Mouse (Mus musculus): Measurements from ENCODE around the gene Chpt1. TPM values are rescaled to one million over a fixed set of nuclear protein-coding genes. Genes with fewer than 3 reads are reported as not detected.
A peak's percentile ranks its signal among the peaks of the same experiment; 100 is the strongest.

The Chpt1 gene
- polyA plus RNA-seq, 1 experiment from 2014 or later: 46.9 TPM

DNA sequence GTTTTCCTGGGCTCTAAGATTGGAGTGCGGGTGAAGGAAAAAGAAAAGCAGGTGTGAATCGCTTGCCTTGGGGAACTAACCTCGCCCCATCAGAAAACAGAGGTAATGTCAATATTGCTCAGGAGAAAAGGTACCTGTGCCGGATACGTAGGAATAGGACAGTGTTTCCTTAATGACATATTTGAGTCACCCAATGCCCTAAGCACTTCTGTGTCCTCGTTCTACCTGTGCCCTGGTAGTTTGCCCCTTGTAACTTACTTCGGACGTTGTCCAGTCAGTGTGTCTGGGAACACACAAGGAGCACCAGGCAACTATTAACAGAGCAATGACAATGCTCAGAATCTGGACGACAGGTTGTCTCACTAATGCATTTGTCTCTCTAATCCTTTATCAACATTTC is 7.5 kb upstream of the Chpt1 start:
- Histone ChIP-seq H3K9ac (no peak overlapping the region), H3K27ac (peak overlapping the region; percentile 70; the same call in 1 of the 2 replicates), H3K4me3 (no peak overlapping the region), H3K4me2 (0 out of 2 replicates have a peak overlapping the region, but pooled peaks have one; percentile 19), H3K27me3 (no peaks in the 10 kb centered on the region), H3K36me3 (no peaks in the 10 kb centered on the region), H3K4me1 (replicated peaks) (peaks cover 14% of the 10 kb centered on the region), H3K9me3 (replicated peaks) (no peaks in the 10 kb centered on the region)
- 85% methylated on average over 9 of the region's 9 CpGs for WGBS
- no peak for ATAC-seq (replicated peaks; ENCODE audit: insufficient number of reproducible peaks, insufficient read depth, low FRiP score, low read depth)

DNA sequence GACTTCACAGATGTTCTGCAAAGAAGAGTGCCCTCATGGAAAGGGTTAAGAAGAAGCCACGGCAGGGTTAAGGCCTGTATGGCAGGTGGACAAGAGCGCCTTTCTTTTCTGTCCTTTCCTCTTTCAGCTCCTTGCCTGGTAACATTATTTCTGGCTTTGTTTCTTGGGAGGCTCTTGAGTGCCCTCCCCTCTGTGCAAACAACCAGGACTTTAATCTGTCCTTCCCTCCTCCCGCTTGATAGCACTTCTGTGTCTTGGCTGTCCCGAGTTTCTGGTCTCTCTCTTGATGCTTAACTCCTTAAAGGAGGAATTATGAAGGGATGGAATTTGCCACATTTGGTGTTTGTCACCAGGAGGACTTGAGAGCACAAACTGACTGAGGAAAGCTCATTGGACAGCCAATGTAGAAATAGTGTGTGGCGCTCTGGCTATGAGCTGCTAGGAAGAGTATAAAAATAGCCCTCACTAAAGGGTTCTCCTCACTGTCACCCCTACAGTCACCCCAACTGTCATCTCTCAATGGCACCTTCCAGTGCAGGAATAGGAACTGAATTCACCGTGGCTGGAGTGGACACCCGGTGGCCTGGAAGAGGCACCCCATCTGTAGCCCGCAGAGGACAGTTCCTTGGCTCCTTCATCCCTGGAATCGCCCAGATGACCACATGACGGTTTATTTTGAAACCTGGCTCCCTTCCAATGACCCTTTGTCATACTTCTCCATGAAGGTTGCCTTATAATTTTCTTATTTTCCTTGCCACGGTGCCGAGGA is 6.8 kb upstream of the Chpt1 start:
- 34% methylated on average over 12 of the region's 12 CpGs for WGBS
- Histone ChIP-seq H3K27ac (peak overlapping the region; percentile 70), H3K36me3 (no peaks in the 10 kb centered on the region), H3K4me3 (no peak overlapping the region), H3K4me2 (peak overlapping the region; percentile 19), H3K9ac (no peak overlapping the region), H3K9me3 (replicated peaks) (no peaks in the 10 kb centered on the region), H3K4me1 (replicated peaks) (peaks cover 14% of the 10 kb centered on the region), H3K27me3 (no peaks in the 10 kb centered on the region)
- peak; percentile 71 for ATAC-seq (replicated peaks; ENCODE audit: insufficient number of reproducible peaks, insufficient read depth, low FRiP score, low read depth)

DNA sequence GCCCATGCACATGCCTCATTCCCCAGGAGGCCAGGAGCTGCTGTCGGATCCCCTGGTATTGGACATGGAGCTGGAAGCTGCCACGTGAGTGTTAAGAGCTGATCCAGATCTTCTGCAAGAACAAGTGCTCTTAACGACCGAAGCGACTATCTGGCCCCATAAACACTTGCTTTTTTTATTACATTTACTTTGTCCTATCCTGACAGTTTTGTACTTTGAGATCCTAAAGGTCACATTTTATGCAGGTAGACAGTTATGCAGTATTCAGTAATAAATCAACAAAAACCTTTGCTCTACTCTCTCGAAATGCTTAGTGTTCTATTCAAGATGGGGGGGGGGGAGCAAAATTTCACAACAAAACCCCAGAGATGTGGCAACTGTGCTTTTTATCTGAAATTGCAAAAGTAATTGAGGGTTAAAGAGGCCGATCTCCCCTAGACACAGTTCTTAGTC is 3.8 kb upstream of the Chpt1 start:
- 67% methylated on average over 7 of the region's 7 CpGs for WGBS
- Histone ChIP-seq H3K4me2 (no peak overlapping the region), H3K27me3 (no peaks in the 10 kb centered on the region), H3K4me1 (replicated peaks) (peaks cover 20% of the 10 kb centered on the region), H3K36me3 (no peaks in the 10 kb centered on the region), H3K4me3 (no peak overlapping the region), H3K9me3 (replicated peaks) (no peaks in the 10 kb centered on the region), H3K9ac (no peak overlapping the region), H3K27ac (no peak overlapping the region)
- ATAC-seq (replicated peaks; ENCODE audit: insufficient number of reproducible peaks, insufficient read depth, low FRiP score, low read depth): no peak

DNA sequence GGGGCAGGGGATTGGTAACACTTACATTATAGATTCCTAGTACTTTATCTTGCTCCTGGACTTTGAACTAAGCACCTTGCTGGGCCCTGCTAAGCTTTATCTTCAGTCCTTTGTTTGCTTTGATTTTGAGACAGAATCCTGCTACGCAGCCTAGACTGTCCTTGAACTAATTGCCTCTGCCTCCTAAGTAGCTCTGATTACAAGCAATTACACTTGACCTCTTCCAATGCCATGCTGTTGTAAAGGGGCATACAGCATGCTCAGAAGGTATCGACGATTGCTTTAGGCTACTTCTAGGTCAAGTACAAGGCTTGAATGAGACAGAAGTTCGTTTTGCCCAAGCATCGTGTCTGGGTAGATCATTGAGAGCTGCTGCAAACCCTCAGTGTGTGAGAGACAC is 1.4 kb upstream of the Chpt1 start:
- no peak overlapping the region for H3K9ac ChIP-seq
- H3K27me3 ChIP-seq: no peaks in the 10 kb centered on the region
- no peaks in the 10 kb centered on the region for H3K9me3 ChIP-seq (replicated peaks)
- 65% methylated on average over 5 of the region's 5 CpGs for WGBS
- H3K4me1 ChIP-seq (replicated peaks): peaks cover 22% of the 10 kb centered on the region
- no peak overlapping the region for H3K4me2 ChIP-seq
- no peak overlapping the region for H3K27ac ChIP-seq
- H3K4me3 ChIP-seq: no peak overlapping the region
- ATAC-seq (replicated peaks; ENCODE audit: insufficient number of reproducible peaks, insufficient read depth, low FRiP score, low read depth): no peak
- no peaks in the 10 kb centered on the region for H3K36me3 ChIP-seq

DNA sequence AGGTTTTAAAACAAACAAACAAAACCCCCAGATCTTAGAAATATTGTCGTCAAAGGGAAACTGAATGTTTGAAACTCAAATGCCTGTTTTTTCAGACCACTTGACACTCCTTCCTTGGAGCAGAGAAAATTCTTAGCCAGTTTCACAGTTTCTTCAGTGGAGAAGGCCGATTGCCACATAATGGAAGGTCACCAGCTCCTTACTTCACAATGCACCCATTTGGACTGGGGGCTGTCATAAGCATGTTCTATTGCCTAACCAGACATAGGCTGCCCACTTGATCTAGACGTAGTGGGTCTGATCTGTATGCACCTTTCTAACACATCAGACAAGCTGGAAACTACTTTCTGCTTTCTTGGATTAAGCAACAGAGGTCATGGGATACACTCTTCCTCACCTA is 608 bp upstream of the Chpt1 start:
- no peak overlapping the region for H3K4me3 ChIP-seq
- peaks cover 22% of the 10 kb centered on the region for H3K4me1 ChIP-seq (replicated peaks)
- H3K4me2 ChIP-seq: peak overlapping the region; percentile 87; the same call in 1 of the 2 replicates
- H3K27me3 ChIP-seq: no peaks in the 10 kb centered on the region
- no peaks in the 10 kb centered on the region for H3K9me3 ChIP-seq (replicated peaks)
- H3K36me3 ChIP-seq: no peaks in the 10 kb centered on the region
- H3K9ac ChIP-seq: 0 out of 2 replicates have a peak overlapping the region, but pooled peaks have one; percentile 45
- 0 out of 2 replicates have a peak overlapping the region, but pooled peaks have one; percentile 22 for H3K27ac ChIP-seq
- WGBS: 72% methylated on average over 3 of the region's 3 CpGs
- ATAC-seq (replicated peaks; ENCODE audit: insufficient number of reproducible peaks, insufficient read depth, low FRiP score, low read depth): no peak

DNA sequence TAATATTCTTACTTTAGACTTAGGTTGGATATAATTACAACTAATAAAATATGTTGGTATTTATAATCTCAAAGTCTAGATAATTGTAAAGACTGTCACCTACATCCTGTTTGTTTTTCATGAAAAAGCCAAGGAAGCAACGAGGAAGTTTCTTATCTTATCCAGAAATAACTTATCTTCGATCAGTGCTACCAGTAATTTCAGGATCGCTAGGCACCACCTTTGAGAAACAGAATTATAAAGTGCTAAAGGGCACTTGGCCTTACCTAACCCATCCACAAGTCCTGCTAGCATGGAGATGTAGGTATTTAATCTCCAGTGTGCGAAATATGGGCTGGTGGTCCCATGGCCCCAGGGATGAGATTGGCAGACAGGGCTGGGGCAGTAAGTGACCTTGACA is 954 bp downstream of the Chpt1 start:
- WGBS: 27% methylated on average over 4 of the region's 4 CpGs
- Histone ChIP-seq H3K9me3 (replicated peaks) (no peaks in the 10 kb centered on the region), H3K9ac (peak overlapping the region; percentile 85), H3K4me2 (peak overlapping the region; percentile 87), H3K27ac (peak overlapping the region; percentile 72), H3K36me3 (no peaks in the 10 kb centered on the region), H3K27me3 (no peaks in the 10 kb centered on the region), H3K4me1 (replicated peaks) (peaks cover 22% of the 10 kb centered on the region), H3K4me3 (peak overlapping the region; percentile 71)
- no peak for ATAC-seq (replicated peaks; ENCODE audit: insufficient number of reproducible peaks, insufficient read depth, low FRiP score, low read depth)

DNA sequence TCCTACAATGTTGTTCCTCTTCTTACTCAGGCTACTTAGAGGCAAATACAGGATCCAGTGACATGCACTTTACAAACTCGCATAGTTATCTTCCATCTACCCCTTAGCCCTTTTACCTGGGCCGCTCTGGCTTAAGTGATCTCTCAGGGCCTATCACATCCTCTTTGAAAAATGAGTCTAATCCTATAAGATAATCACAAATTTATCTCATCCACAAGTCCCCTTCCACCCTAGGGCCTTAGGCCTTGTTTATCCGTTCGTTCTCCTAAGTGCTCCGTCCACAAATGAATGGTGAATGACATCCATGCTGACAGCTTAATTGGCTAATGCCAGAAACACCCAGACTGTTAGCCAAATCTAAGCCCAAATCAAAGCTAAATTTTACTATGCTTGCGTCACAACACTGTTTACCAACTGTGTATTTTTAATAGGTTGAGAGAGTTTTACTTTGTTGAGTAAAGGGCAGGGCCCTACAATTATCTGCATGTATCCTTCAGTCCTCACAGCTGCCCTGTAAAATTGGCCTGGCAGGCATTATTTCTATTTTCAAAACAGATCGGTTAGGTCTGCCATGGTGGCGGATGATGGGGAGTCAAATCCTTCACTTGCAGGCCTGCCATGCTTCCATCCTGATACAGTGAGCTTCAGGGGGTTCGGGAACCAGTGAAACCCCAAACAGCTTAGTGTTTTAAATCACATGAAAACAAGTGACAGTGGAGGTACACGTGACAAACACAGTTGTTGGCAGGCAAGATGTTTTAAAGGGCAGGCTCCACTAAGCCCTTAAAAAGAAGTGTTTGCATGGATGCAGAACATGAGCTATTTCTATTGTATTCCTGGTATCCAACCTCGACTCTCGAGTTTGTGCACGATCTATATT is 1.7 kb downstream of the Chpt1 start:
- Histone ChIP-seq H3K4me3 (peak overlapping the region; percentile 8; the same call in 1 of the 2 replicates), H3K4me1 (replicated peaks) (peaks cover 22% of the 10 kb centered on the region), H3K9me3 (replicated peaks) (no peaks in the 10 kb centered on the region), H3K9ac (no peak overlapping the region), H3K4me2 (peak overlapping the region; percentile 87), H3K27me3 (no peaks in the 10 kb centered on the region), H3K27ac (no peak overlapping the region), H3K36me3 (no peaks in the 10 kb centered on the region)
- WGBS: 49% methylated on average over 13 of the region's 13 CpGs
- no peak for ATAC-seq (replicated peaks; ENCODE audit: insufficient number of reproducible peaks, insufficient read depth, low FRiP score, low read depth)

DNA sequence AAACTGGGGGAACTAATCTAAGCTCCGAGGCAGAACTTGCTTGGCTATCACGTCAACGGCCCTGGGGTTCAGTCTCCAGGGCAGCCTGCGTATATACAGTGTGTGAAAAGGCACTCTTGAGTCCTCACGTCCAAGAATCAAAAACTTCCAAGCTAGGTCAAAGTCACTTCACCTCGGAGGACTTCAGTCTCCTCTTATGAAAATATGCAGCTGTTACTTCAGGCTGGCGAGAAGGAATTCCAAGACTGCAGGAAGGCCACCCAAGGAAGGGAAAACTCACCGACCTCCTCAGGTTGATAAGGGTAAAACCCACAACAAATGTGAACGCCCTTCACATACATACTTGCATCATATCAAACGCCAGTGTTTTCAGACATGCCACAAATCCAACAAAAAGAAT is 2.5 kb downstream of the Chpt1 start:
- Histone ChIP-seq H3K4me3 (no peak overlapping the region), H3K27ac (no peak overlapping the region)

DNA sequence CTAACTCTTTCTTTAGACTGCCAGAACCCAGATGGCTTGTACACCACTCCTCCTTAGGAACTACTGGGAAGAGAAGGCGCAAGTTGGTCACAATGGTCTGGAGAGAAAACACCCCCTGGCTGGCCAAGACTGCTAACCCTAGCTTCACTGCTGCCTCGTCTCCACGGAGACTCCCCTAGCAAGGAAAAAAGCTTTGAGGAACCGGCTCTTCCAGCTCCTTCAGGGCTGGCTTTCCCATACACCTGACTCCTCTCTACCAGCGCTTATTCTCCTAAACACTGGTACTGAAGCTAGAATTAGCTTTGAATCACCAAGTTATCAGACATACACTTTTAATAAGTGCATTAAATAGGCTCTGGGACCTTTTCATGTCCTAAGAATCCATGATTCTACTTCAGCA is 3.9 kb downstream of the Chpt1 start:
- Histone ChIP-seq H3K4me3 (no peak overlapping the region), H3K4me1 (replicated peaks) (peaks cover 22% of the 10 kb centered on the region), H3K27ac (no peak overlapping the region), H3K4me2 (no peak overlapping the region), H3K9ac (no peak overlapping the region), H3K36me3 (no peaks in the 10 kb centered on the region), H3K9me3 (replicated peaks) (no peaks in the 10 kb centered on the region), H3K27me3 (no peaks in the 10 kb centered on the region)
- no peak for ATAC-seq (replicated peaks; ENCODE audit: insufficient number of reproducible peaks, insufficient read depth, low FRiP score, low read depth)
- 73% methylated on average over 5 of the region's 5 CpGs for WGBS

More for the DNA sequence above, 2.5 kb downstream of the Chpt1 start:
- H3K4me2 ChIP-seq: no peak overlapping the region
- H3K4me1 ChIP-seq (replicated peaks): peaks cover 22% of the 10 kb centered on the region
- no peaks in the 10 kb centered on the region for H3K27me3 ChIP-seq
- no peaks in the 10 kb centered on the region for H3K36me3 ChIP-seq
- H3K9me3 ChIP-seq (replicated peaks): no peaks in the 10 kb centered on the region
- 56% methylated on average over 10 of the region's 10 CpGs for WGBS
- no peak for ATAC-seq (replicated peaks; ENCODE audit: insufficient number of reproducible peaks, insufficient read depth, low FRiP score, low read depth)
- no peak overlapping the region for H3K9ac ChIP-seq

DNA sequence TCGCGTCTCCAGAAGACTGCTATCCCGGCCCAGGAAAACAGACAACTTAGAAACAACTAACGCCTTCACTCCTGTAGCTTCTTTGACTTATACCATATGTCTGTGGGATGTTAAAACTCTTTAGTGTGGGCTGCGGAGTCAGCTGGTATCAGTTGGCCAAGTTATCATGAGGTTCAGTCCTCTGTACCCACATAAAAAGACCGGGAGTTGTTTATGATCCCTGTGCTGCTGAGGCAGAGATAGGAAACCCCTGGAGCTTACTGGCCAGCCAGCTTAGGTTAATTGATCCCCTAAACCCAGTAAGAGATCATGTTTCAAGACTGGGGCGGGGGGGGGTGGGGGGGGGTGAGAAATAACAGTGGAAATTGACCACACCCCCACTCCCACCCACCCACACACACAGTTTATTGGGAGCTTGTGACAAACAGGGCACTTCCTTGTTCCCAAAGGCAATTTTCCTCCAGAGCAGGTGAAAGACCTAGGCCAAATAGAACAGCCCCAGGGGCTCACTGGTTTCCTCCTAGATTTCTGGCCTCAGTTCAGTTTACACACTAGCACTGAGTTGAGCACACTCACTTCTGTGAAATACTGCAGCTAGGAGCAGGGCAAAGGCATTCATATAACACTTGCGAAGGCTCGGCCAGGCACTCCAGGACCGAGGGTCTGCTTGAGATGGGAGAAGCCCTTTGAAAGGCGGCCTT is 6.9 kb downstream of the Chpt1 start:
- no peak for ATAC-seq (replicated peaks; ENCODE audit: insufficient number of reproducible peaks, insufficient read depth, low FRiP score, low read depth)
- 60% methylated on average over 11 of the region's 11 CpGs for WGBS
- Histone ChIP-seq H3K4me2 (no peak overlapping the region), H3K9ac (no peak overlapping the region), H3K4me1 (replicated peaks) (peaks cover 5% of the 10 kb centered on the region), H3K27ac (no peak overlapping the region), H3K27me3 (no peaks in the 10 kb centered on the region), H3K9me3 (replicated peaks) (no peaks in the 10 kb centered on the region), H3K4me3 (no peak overlapping the region), H3K36me3 (no peaks in the 10 kb centered on the region)

Measured in heart, embryonic 15.5 days (tissue).